ENCODE assay signal across 1 mouse cellular context in the genomic region with DNA sequence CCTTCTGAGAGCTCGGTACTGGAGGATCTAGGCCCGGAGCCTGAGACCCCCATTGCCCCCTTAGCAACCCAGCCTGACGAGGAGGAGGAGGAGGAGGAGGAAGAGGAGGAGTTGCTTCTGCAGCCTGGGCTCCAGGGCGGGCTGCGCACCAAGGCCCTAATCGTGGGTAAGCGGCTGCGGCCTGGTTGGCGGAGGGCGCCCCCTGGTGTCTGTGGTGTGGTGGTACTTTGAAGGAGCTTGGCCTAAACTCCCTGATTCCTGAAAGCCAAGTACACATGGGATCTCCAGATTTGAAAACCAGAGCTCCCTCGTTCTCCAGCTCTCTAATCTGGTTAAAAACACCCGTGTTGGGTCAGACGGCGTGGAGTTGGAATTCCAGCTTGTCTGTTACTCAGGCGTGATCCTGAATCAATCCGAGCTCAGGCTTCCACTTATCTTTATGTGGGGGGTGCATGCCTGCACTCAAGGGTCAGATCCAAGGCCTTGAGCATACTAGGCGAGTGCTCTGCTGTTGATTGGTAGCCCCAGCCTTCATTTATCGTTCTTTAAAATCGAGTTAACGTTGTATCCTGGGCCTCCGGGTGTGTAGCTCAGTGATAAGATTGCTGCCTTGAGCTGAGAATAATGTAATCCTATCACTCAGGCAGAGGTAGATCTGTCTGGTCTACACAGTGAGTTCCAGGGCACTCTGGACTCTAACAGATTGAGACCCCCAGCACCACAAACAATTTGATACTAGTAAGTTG.
TF ChIP-seq lines count a peak whose summit lies in the region.

No protein-coding gene starts in this region.

TF ChIP-seq in MEL, 35 proteins besides CTCF, POLR2A, EP300 and RAD21 (continued from another document):
- TF ChIP-seq USF2 (IDR thresholded peaks at IDR 0.05; ENCODE audit: borderline replicate concordance in 1 of 2, insufficient read depth in 1 of 2, low read depth in 1 of 2, low read length in 2 of 2) (no peak), MAFK (IDR thresholded peaks at IDR 0.05; ENCODE audit: borderline replicate concordance, low read depth, low read length) (no peak)
